Mouse (Mus musculus) CH12.LX (cell line): ENCODE measurements around the gene Gm10715.
"Not testable (repeated sequence)": the region's sequence is repeated elsewhere in the genome, so short reads cannot be mapped to it uniquely, and the experiment has no call there.

Experiments
- CTCF ChIP-seq, 2 experiments: IDR thresholded peaks in 1 of 2; conservative IDR thresholded peaks in 1 of 2; 2 replicates each; pipeline ENCODE4 v1.5.1; 2011 to 2012; ENCODE audit warnings: low read depth in 2 of 2, low read length in 2 of 2, improper control_type of control experiment in 1 of 2, inconsistent platforms in 1 of 2, mild to moderate bottlenecking in 1 of 2, moderate library complexity in 1 of 2
- EP300 ChIP-seq: IDR thresholded peaks from 2 replicates; pipeline ENCODE4 v1.6.1; 2011; ENCODE audit warnings: low read length, improper control_type of control experiment
- ETS1 ChIP-seq: conservative IDR thresholded peaks from 2 replicates; pipeline ENCODE4 v1.6.1; 2012; ENCODE audit warnings: low read depth, mild to moderate bottlenecking, inconsistent platforms, low read length, improper control_type of control experiment, moderate library complexity
- GABPA ChIP-seq: IDR thresholded peaks from 2 replicates; pipeline ENCODE4 v1.6.1; 2012; ENCODE audit warnings: low read depth, low read length, improper control_type of control experiment, inconsistent platforms; ENCODE audit not compliant: insufficient replicate concordance
- JUN ChIP-seq: IDR thresholded peaks from 2 replicates; pipeline ENCODE4 v1.6.1; 2011; ENCODE audit warnings: low read depth, mild to moderate bottlenecking, low read length, improper control_type of control experiment, moderate library complexity; ENCODE audit not compliant: insufficient read depth
- MAFK ChIP-seq: IDR thresholded peaks from 2 replicates; pipeline ENCODE4 v1.6.1; 2011; ENCODE audit warnings: low read length, improper control_type of control experiment; ENCODE audit not compliant: insufficient replicate concordance
- MAX ChIP-seq: IDR thresholded peaks from 2 replicates; pipeline ENCODE4 v1.6.1; 2011; ENCODE audit warnings: low read length, improper control_type of control experiment
- MXI1 ChIP-seq: IDR thresholded peaks from 2 replicates; pipeline ENCODE4 v1.6.1; 2011; ENCODE audit warnings: mild to moderate bottlenecking, low read depth, low read length, improper control_type of control experiment
- POLR2A ChIP-seq: IDR thresholded peaks from 2 replicates; pipeline ENCODE4 v1.6.1; 2011; ENCODE audit warnings: low read depth, mild to moderate bottlenecking, improper control_type of control experiment, low read length
- POLR2AphosphoS2 ChIP-seq: IDR thresholded peaks from 2 replicates; pipeline ENCODE4 v1.6.1; 2011; ENCODE audit warnings: low read depth, low read length, improper control_type of control experiment
- TCF12 ChIP-seq: IDR thresholded peaks from 2 replicates; pipeline ENCODE4 v1.6.1; 2014; ENCODE audit warnings: low read depth, mild to moderate bottlenecking, inconsistent platforms, low read length, improper control_type of control experiment
- ZC3H11A ChIP-seq: IDR thresholded peaks from 2 replicates; pipeline ENCODE4 v1.6.1; 2012; ENCODE audit warnings: low read depth, mild to moderate bottlenecking, inconsistent platforms, low read length, improper control_type of control experiment
- ZMIZ1 ChIP-seq: IDR thresholded peaks from 2 replicates; pipeline ENCODE4 v1.6.1; 2012; ENCODE audit warnings: low read depth, mild to moderate bottlenecking, inconsistent platforms, low read length, improper control_type of control experiment
- ZNF384 ChIP-seq: IDR thresholded peaks from 2 replicates; pipeline ENCODE4 v1.6.1; 2012; ENCODE audit warnings: low read depth, low read length, improper control_type of control experiment, inconsistent platforms

GRCm38 (mm10) chr9:3015354-3015753 lies 21.3 kb upstream of the Gm10715 start, which contains the start of gene Gm10720:
- not testable (repeated sequence) for TF ChIP-seq TCF12; EP300; POLR2A; MXI1; GABPA; ETS1; ZNF384; POLR2AphosphoS2; MAFK; CTCF (conservative IDR thresholded peaks at IDR 0.05 in 1 of 2, IDR thresholded peaks at IDR 0.05 in 1 of 2; ENCODE audit: low read depth in 2 of 2, low read length in 2 of 2); MAX; ZC3H11A; ZMIZ1; JUN
